Mouse (Mus musculus) CH12.LX (cell line): ENCODE measurements around the gene Tex22. TPM values are rescaled to one million over a fixed set of nuclear protein-coding genes. Genes with fewer than 3 reads are reported as not detected.

Experiments
- DNase-seq: peaks from one replicate; pipeline ENCODE4 v3.0.0-alpha.2; 2013; ENCODE audit errors: extremely low read depth
- H3K27ac ChIP-seq: 2 replicates; pipeline ENCODE4 v1.5.1; 2012; ENCODE audit warnings: low read depth, mild to moderate bottlenecking, control low read depth, moderate library complexity; ENCODE audit not compliant: insufficient read depth
- H3K27me3 ChIP-seq: replicated peaks from 2 replicates; pipeline ENCODE3; 2012; ENCODE audit warnings: inconsistent platforms
- H3K36me3 ChIP-seq, 2 experiments: replicated peaks in 1 of 2; 2 replicates each; pipeline versions ENCODE3 to v1.6.1; 2012; ENCODE audit warnings: inconsistent platforms in 1 of 2, low read length in 1 of 2, mild to moderate bottlenecking in 1 of 2, mixed read lengths in 1 of 2, moderate library complexity in 1 of 2; ENCODE audit not compliant: control insufficient read depth in 1 of 2, insufficient read depth in 1 of 2
- H3K4me1 ChIP-seq, 2 experiments: 2 replicates each; pipeline ENCODE4 v1.6.1; 2012; ENCODE audit warnings: inconsistent platforms in 1 of 2, moderate library complexity in 1 of 2; ENCODE audit not compliant: insufficient read depth in 2 of 2, control insufficient read depth in 1 of 2
- H3K4me2 ChIP-seq: 2 replicates; pipeline ENCODE4 v1.6.1; 2012; ENCODE audit warnings: low read depth, mild to moderate bottlenecking, control low read depth; ENCODE audit not compliant: poor library complexity, insufficient read depth, severe bottlenecking
- H3K4me3 ChIP-seq, 3 experiments: fragments of 150-350 bp in 1 of 3; sonication (generic) in 1 of 3; replicated peaks in 1 of 3; 2 replicates each; pipeline versions ENCODE3 to v1.5.1; 2011 to 2012; ENCODE audit warnings: low read depth in 2 of 3, low read length in 2 of 3, mild to moderate bottlenecking in 2 of 3, moderate library complexity in 2 of 3, control low read depth in 1 of 3, improper control_type of control experiment in 1 of 3, inconsistent platforms in 1 of 3, mixed read lengths in 1 of 3; ENCODE audit not compliant: poor library complexity in 1 of 3
- H3K79me2 ChIP-seq: replicated peaks from 2 replicates; pipeline ENCODE4 v1.6.1; 2012; ENCODE audit warnings: mild to moderate bottlenecking, moderate library complexity; ENCODE audit not compliant: control insufficient read depth, poor library complexity, insufficient read depth, severe bottlenecking; ENCODE audit errors: extremely low read depth
- H3K9ac ChIP-seq: 2 replicates; pipeline ENCODE4 v1.6.1; 2012; ENCODE audit warnings: low read depth, mild to moderate bottlenecking, control low read depth, moderate library complexity; ENCODE audit not compliant: insufficient read depth
- H3K9me3 ChIP-seq: replicated peaks from 2 replicates; pipeline ENCODE3; 2012; ENCODE audit warnings: low read length, inconsistent platforms, mixed read lengths
- CHD2 ChIP-seq: IDR thresholded peaks from 2 replicates; pipeline ENCODE4 v1.6.1; 2011; ENCODE audit warnings: low read length, improper control_type of control experiment
- E2F4 ChIP-seq: IDR thresholded peaks from 2 replicates; pipeline ENCODE4 v1.6.1; 2011; ENCODE audit warnings: low read depth, low read length, improper control_type of control experiment; ENCODE audit not compliant: insufficient replicate concordance
- ELF1 ChIP-seq: IDR thresholded peaks from 2 replicates; pipeline ENCODE4 v1.6.1; 2014; ENCODE audit warnings: low read depth, mild to moderate bottlenecking, inconsistent platforms, low read length, improper control_type of control experiment
- EP300 ChIP-seq: IDR thresholded peaks from 2 replicates; pipeline ENCODE4 v1.6.1; 2011; ENCODE audit warnings: low read length, improper control_type of control experiment
- ETS1 ChIP-seq: conservative IDR thresholded peaks from 2 replicates; pipeline ENCODE4 v1.6.1; 2012; ENCODE audit warnings: low read depth, mild to moderate bottlenecking, inconsistent platforms, low read length, improper control_type of control experiment, moderate library complexity
- GABPA ChIP-seq: IDR thresholded peaks from 2 replicates; pipeline ENCODE4 v1.6.1; 2012; ENCODE audit warnings: low read depth, low read length, improper control_type of control experiment, inconsistent platforms; ENCODE audit not compliant: insufficient replicate concordance
- IRF4 ChIP-seq: IDR thresholded peaks from 2 replicates; pipeline ENCODE4 v1.6.1; 2014; ENCODE audit warnings: low read depth, mild to moderate bottlenecking, inconsistent platforms, low read length, improper control_type of control experiment
- JUND ChIP-seq: conservative IDR thresholded peaks from 2 replicates; pipeline ENCODE4 v1.6.1; 2011; ENCODE audit warnings: low read depth, low read length, improper control_type of control experiment
- MAX ChIP-seq: IDR thresholded peaks from 2 replicates; pipeline ENCODE4 v1.6.1; 2011; ENCODE audit warnings: low read length, improper control_type of control experiment
- RAD21 ChIP-seq: IDR thresholded peaks from 2 replicates; pipeline ENCODE4 v1.6.1; 2011; ENCODE audit warnings: low read depth, mild to moderate bottlenecking, low read length, improper control_type of control experiment, moderate library complexity
- SIN3A ChIP-seq: IDR thresholded peaks from 2 replicates; pipeline ENCODE4 v1.6.1; 2012; ENCODE audit warnings: low read length, improper control_type of control experiment, inconsistent platforms
- SMC3 ChIP-seq: IDR thresholded peaks from 2 replicates; pipeline ENCODE4 v1.6.1; 2011; ENCODE audit warnings: low read depth, low read length, improper control_type of control experiment
- TCF12 ChIP-seq: IDR thresholded peaks from 2 replicates; pipeline ENCODE4 v1.6.1; 2014; ENCODE audit warnings: low read depth, mild to moderate bottlenecking, inconsistent platforms, low read length, improper control_type of control experiment
- UBTF ChIP-seq: IDR thresholded peaks from 2 replicates; pipeline ENCODE4 v1.6.1; 2012; ENCODE audit warnings: low read depth, mild to moderate bottlenecking, inconsistent platforms, low read length, improper control_type of control experiment, moderate library complexity
- ZC3H11A ChIP-seq: IDR thresholded peaks from 2 replicates; pipeline ENCODE4 v1.6.1; 2012; ENCODE audit warnings: low read depth, mild to moderate bottlenecking, inconsistent platforms, low read length, improper control_type of control experiment
- ZKSCAN1 ChIP-seq: IDR thresholded peaks from 2 replicates; pipeline ENCODE4 v1.6.1; 2012; ENCODE audit warnings: low read depth, inconsistent platforms, low read length, improper control_type of control experiment, borderline replicate concordance
- ZMIZ1 ChIP-seq: IDR thresholded peaks from 2 replicates; pipeline ENCODE4 v1.6.1; 2012; ENCODE audit warnings: low read depth, mild to moderate bottlenecking, inconsistent platforms, low read length, improper control_type of control experiment
- dilution Hi-C: fragments of 300-500 bp; cut with MboI; formaldehyde crosslinking; loops from 2 replicates; pipeline ENCODE4 v1.14.3; 2020; ENCODE audit warnings: low sequenced_read_pairs; ENCODE audit not compliant: extremely low pct_unique_long_range_greater_than_20kb, extremely low pct_ligation_motif_present
- in situ Hi-C: fragments of 300-500 bp; cut with MboI; formaldehyde crosslinking; loops from 3 replicates; pipeline ENCODE4 v1.14.3; 2019; ENCODE audit warnings: low sequenced_read_pairs, low pct_ligation_motif_present, low pct_unique_long_range_greater_than_20kb, mixed read lengths
- polyA plus RNA-seq: library from polyadenylated mRNA; unstranded; fragments of >175 nt; gene quantifications from 2 replicates; pipeline ENCODE4 v1.2.1, GENCODE M21; 2012; ENCODE audit warnings: low read depth; ENCODE audit not compliant: insufficient read length
- total RNA-seq, 2 experiments: library from RNA; depleted of rRNA; stranded (reverse); fragments of 300-350 nt in 1 of 2; fragments of >200 nt in 1 of 2; gene quantifications; 2 replicates each; pipeline ENCODE4 v1.2.3; 2012 to 2014

Tex22 gene
- total and polyA plus RNA-seq, 3 experiments: 0.21 TPM; not detected in 2

GRCm38 (mm10) chr12:113063700-113064099 is 10.6 kb upstream of the Tex22 start:
- Histone ChIP-seq H3K27me3 (no peaks in the 10 kb centered on the region), H3K4me3 (no peak overlapping the region), H3K36me3 (peaks cover 6 to 67% of the 10 kb centered on the region in 2 experiments), H3K4me2 (no peak overlapping the region), H3K9me3 (no peaks in the 10 kb centered on the region), H3K4me1 (peaks cover 6 to 12% of the 10 kb centered on the region in 2 experiments), H3K27ac (no peak overlapping the region), H3K79me2 (no peaks in the 10 kb centered on the region), H3K9ac (no peak overlapping the region)
- dilution Hi-C loops: no loop called here
- in situ Hi-C loops: no loop called here
- TF ChIP-seq SMC3 (no peak), ZKSCAN1 (no peak), E2F4 (no peak), SIN3A (no peak)
- no peak for DNase-seq

GRCm38 (mm10) chr12:113068002-113068401 is 6.3 kb upstream of the Tex22 start:
- no peaks in the 10 kb centered on the region for H3K27me3 ChIP-seq
- H3K4me2 ChIP-seq: no peak overlapping the region
- in situ Hi-C loops: no loop called here
- H3K27ac ChIP-seq: no peak overlapping the region
- no peak for DNase-seq
- no peak overlapping the region for H3K4me3 ChIP-seq
- peaks cover 6 to 9% of the 10 kb centered on the region in 2 experiments for H3K4me1 ChIP-seq
- dilution Hi-C loops: no loop called here
- TF ChIP-seq EP300: no peak
- TF ChIP-seq JUND: no peak
- no peak for TF ChIP-seq ETS1
- TF ChIP-seq GABPA: no peak
- no peak for TF ChIP-seq ZMIZ1
- TF ChIP-seq SMC3: no peak
- no peak for TF ChIP-seq UBTF
- no peak for TF ChIP-seq TCF12
- no peak for TF ChIP-seq ZKSCAN1
- no peak for TF ChIP-seq RAD21
- TF ChIP-seq E2F4: no peak
- TF ChIP-seq IRF4: no peak
- TF ChIP-seq SIN3A: no peak
- no peak for TF ChIP-seq ELF1
- TF ChIP-seq MAX: no peak
- TF ChIP-seq CHD2: no peak
- no peak for TF ChIP-seq ZC3H11A
- peaks cover 0 to 61% of the 10 kb centered on the region in 2 experiments for H3K36me3 ChIP-seq
- H3K79me2 ChIP-seq: no peaks in the 10 kb centered on the region
- no peaks in the 10 kb centered on the region for H3K9me3 ChIP-seq
- H3K9ac ChIP-seq: no peak overlapping the region
